Mouse (Mus musculus) naive thymus-derived CD4-positive, alpha-beta T cell, adult 2 months (primary cell): ENCODE results near the gene Abcc1.

ENCODE experiments used
- DNase-seq: peaks from one replicate; pipeline ENCODE4 v3.0.0-alpha.2; 2011; ENCODE audit warnings: low read depth

Gene Abcc1

DNA sequence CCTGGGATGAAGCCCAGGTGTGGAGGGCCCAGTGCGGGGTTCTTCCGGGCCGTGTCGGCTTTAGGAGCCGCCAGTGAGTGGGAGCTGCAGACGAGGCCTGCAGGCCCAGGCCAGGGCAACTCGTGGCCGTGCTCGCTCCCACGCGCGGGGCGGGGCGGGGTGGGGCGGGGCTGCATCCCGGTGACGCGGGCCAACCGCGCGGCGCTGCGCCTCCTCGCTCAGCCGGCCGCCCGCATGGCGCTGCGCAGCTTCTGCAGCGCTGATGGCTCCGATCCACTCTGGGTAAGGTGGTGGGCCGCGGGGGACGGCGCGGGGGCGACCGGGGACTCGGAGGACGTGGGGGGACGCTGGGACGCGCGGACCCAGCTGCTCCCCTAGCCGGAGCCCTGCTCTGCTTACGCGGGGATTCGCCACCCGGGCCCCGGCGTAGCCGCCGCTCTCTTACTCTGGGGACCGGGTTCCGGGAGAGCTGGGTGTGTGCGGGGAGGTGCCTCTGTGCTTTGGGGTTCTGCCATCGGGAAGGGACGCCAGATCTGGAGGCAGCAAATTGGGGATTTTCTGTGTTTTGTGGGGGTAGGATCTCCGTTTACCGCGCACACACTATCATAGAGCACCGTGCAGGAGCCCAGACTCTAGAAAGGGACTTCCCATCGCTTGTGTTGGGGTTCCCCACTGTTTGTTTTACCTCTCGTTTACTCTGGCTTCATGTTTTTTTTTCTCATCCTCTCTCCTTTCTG lies at the start of gene Abcc1:
TSS of gene Abcc1 (plus strand) at position 197 of the 737 bp plus-strand sequence.
- DNase-seq, result peak; percentile 81

DNA sequence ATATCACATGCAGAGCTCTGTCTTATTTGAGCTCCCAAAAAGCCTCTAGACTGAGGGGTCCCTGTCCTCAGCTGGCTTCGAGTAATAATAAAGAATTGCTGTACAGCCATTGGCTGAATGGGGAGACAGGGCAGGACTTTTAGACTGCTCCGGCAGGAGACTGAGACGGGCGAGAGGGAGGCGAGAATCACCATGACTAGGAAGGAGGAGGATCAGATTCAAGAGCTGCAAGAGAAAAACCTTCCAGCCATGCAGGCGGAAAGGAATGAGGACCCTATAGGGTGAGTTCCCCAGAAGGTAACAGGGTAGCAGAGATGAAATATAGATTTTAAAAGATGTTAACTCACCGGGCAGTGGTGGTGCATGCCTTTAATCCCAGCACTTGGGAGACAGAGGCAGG lies 48.4 kb upstream of the Abcc1 start:
- DNase-seq, result no peak

DNA sequence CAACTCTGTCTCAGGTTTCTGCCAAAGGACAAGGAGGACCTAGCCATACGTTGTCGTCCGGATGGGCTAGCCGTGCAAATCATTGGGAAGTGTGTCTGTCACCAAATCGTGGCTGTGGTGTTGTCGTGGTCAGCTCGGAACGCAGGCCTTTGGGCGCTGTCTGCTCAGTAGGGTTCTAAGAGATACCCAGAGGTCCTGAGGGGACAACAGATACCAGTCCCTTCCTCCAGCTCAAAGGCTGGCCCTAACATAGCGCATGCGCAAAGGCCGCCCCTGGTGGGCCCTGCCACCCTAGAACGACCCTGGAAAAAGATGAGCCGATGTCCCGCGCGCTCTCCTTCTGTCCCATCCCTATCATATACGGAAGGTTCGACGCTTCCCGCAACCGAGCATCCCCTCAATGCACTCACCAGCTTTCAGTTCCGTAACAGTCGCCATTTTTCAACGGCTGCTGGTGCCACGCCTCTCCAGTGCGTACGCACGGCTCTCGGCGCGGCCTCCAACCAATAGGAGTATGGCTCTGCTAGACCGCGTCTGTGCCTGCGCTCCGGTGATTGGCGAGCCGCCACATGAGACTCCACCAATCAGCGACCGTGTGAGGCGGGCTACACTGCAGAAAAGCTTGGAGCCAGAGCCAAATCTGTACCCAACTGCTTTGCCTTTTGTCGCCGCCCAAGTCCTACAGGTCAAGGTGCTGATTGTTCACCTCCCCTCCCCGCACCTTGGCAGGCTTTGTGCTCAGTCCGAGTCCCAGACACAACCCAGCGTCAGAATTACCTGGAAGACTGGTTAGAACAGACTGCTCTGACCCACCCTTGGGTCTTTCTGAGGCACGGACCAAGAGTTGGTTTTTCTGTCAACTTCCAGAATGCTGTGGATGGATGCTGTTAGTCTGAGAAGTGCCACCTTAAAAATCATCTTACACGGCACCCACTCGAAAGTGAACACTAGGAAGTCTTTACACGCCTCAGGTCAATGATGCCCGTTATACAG lies 44.2 kb upstream of the Abcc1 start, which contains the start of gene Fopnl:
TSS of gene Fopnl (minus strand) at position 522 of the 993 bp plus-strand sequence.
- DNase-seq, result peak; percentile 98

GRCm38 (mm10) chr16:14319681-14320080 lies 41.7 kb upstream of the Abcc1 start:
- DNase-seq, result no peak

DNA sequence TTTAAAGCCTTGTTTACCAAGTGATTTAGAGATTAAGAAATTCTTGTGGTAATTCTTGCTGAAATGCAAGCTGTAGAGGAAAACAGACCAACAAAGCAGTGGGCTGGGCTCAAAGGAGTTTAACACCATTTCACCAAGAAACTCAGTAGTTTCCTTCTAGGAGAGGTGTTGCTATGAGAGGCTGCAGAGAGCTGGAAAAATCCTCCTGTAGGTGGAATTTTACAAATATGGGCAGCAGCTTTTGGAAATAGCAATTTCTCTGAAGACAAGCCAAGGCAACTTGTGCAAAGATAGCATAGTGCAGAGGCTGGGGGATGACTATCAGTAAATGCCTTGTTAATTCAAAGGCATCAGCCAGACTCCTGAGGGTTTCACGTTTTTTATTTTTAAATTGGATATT lies 40.9 kb upstream of the Abcc1 start:
- DNase-seq, result no peak

GRCm38 (mm10) chr16:14328156-14328555 lies 33.2 kb upstream of the Abcc1 start:
- DNase-seq, result no peak

DNA sequence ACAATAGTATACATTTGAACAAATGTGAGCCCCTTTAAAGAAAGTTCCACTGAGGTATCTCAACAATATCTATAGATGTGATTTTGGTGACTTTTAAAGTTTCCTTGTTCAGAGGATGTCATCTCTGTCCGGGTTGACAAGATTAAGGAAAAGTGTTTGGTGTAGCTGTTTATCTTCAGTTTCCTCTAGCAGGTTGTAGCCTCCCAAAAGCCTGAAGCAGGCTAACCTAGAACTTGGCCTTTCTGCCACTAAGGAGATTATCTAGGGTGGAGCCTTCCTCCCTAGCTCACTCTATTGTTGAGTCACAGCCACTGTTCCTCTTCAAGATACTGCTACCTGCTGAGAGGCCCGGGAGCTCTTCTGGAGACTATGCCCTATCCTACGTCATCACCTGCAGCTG lies 16.4 kb upstream of the Abcc1 start:
- DNase-seq, result no peak

GRCm38 (mm10) chr16:14351571-14351970 lies 9.8 kb upstream of the Abcc1 start:
- no peak for DNase-seq

DNA sequence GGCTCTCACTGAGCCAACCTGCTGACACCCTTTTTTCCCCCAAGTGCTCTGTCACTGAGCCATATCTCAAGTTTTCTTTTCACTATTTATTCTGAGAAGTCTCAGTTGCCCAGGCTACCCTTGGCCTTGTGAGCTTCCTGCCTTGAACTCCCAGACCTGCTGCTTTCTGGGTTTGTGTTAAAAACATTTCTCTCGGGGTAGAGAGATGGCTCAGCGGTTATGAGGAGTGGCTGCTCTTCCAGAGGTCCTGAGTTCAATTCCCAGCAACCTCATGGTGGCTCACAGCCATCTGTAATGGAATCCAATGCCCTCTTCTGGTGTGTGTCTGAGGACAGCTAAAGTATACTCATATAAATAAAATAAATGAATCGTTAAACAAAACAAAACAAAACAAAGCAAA lies 9.1 kb upstream of the Abcc1 start:
- no peak for DNase-seq

- no peak for DNase-seq
These were observed 8.7 kb upstream of the Abcc1 start for GRCm38 (mm10) chr16:14352663-14353062.

DNA sequence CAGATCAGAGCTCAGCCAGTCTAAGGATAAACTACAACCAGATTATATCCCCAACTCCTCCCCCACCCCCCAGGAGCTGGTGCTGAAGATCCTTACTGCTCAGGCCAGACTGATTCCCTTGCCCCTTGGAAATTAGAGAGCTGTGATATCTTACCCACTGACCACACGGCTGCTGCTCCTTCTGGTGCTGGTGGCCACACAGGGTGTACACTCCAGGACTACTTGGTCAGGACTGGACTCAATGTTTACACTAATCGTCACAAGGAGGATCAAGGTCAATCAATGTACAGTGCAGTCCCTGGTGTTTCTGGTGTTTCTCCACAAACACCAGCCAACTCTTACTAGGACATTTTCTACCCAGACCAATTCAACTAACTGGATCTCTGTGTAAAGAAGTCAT lies 3.5 kb upstream of the Abcc1 start:
- DNase-seq, result no peak

DNA sequence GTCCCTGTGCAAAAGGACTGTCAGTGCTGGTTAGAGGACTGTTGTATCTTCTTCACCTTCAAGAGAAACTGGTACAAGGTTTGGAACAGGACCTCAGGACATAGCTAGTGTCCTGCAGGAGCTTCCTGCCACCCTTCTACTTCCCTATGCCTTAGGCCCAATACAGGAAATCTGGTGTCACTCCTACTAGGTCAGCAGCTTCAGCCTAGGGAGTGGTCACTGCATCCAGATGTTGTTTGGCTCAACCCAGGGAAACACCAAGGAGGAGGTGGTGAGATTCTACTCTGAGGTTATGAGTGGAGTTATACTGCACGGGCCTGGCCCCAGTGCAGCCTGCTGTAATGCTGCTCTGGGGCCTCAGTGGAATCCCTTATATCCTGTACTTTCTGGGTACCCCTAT lies 2.8 kb upstream of the Abcc1 start:
- no peak for DNase-seq

DNA sequence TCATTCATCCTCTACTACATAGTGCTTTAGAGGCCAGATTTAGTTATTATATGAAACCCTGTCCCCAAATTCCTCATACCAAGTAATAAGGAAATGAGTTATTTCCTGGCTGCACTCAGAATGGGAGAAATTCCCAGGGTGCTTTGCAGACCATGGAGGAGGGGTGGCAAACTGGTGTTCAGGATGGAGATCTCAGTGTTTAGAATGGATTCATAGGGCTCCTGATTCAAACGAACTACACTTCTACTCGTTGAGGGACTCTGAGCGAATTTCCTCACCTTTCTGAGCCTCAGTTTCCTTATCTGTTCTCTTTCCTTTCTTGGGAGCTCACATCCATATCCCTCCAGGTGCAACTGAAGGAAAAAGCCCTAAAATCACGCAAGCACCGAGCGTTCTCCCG lies 427 bp upstream of the Abcc1 start:
- DNase-seq, result no peak

DNA sequence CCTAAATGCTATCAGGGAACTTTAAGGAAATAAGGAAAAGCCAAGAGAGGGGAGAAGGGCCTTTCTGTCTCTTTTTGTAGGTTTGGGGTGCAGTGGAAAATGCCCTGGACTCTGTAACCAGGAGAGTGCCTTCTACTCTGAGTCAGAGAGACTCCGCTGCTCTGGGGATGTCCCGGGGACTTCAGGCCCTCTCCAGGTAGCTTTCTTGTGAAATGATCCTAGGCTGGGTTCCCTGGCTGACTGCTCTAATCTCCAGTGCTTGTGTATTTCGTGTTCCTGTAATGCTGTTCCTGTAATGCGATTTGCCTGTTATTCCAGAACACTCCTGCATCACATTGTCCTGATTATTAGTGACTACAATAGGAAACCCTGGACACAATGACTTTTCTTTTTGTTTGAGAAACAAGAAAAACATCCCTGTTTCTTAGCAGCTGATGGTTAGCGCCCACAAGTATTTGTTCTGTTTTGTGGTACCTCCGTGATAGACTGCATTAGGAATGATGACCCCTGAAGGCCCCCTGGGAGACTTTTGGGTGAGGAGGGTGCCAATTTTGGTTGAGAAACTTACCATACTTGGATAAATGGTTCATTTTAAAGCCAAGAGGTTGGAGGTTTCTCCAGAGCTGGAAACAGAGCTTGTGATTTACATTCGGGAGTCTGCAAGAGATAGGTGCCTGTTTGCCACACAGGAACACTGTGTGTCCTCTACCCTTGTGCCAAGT lies 902 bp downstream of the Abcc1 start:
- no peak for DNase-seq

DNA sequence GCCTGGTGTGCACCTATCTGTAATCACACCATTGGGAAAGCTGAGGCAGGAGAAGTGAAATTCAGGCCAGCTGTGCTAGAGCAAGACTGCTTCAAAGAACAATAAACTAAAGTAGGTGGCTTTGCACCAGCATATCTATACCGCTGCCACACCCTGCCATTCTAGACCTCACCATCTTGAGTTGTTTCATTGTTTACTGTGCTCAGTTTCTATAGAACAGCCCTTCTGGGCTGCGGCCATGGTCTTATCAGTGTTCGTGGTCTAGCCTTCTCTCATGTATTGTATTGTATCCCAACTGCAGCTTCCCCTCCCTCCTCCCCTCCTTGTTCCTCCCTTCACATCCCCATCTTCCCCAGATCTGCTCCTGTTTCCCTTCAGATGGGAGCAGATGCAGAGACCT lies 2.1 kb downstream of the Abcc1 start:
- no peak for DNase-seq

DNA sequence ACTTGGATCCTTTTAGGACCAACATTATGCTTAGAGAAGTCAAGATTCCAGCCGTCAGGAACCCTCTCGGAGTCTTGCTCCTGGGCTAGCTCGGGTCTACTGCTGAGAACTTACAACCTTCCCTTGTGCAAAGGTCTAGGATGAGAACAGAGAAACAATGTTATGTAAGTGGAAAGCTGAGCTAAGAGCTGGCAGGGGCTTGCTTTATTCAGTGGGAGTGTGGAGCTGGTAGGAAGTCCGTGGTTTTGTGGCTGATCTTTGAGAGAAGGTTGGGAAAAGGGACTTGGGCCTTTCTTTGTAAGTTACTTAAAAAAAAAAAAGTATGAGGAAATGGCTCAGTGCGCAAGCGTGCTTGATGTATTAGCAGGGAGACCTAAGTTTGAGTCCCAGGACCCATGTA lies 2.7 kb downstream of the Abcc1 start:
- no peak for DNase-seq

DNA sequence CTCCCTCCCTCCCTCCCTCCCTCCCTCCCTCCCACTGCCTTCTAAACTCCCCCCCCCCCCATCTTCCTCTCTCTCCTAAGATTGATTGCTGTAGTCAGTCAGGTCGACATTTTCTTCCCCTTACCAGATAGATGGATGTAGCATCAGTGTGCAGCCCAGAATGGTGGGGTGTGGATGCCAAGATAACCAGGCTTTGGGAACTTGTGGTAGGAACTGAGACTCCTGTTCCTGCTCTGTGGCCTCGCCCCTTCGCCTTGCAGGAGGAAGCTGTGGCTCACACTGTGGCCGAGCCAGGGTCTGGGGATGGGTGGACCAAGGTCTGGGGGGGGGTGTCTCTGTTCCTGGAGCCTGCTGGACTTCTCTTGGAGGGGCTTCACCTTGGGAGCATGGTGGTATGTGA lies 4.1 kb downstream of the Abcc1 start:
- no peak for DNase-seq

GRCm38 (mm10) chr16:14366017-14366416 lies 4.7 kb downstream of the Abcc1 start:
- DNase-seq, result no peak

GRCm38 (mm10) chr16:14371367-14371766 lies 10.0 kb downstream of the Abcc1 start:
- no peak for DNase-seq

DNA sequence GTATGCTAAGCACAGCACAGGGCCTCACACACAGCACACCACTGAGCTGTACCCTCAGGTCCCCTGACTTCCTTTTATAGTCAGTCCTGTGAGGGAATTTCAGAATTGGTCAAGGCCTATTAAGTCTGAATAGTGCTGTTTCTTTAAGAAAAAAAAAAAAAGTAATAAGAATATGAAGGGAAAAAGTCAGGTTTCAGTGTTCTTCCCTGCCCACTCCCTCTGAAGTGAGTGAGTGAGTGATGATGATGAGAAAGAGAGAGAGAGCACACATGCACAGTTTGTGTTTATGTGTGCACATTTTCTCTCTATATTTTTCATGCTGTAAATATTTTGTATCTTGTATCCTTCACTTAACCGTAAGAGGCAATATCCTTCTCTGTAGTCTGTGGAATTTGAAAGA lies 11.0 kb downstream of the Abcc1 start:
- no peak for DNase-seq

GRCm38 (mm10) chr16:14372817-14373301 lies 11.5 kb downstream of the Abcc1 start:
- DNase-seq, result no peak

GRCm38 (mm10) chr16:14375942-14376341 lies 14.6 kb downstream of the Abcc1 start:
- no peak for DNase-seq
